Mouse (Mus musculus) fat pad, adult 2 months (tissue): ENCODE results near the gene Cyth4.

Experiments used
- DNase-seq: peaks from one replicate; pipeline ENCODE4 v3.0.0-alpha.2; 2011; ENCODE audit warnings: low read depth, low spot score; ENCODE audit errors: extremely low read depth

Cyth4 gene

DNA sequence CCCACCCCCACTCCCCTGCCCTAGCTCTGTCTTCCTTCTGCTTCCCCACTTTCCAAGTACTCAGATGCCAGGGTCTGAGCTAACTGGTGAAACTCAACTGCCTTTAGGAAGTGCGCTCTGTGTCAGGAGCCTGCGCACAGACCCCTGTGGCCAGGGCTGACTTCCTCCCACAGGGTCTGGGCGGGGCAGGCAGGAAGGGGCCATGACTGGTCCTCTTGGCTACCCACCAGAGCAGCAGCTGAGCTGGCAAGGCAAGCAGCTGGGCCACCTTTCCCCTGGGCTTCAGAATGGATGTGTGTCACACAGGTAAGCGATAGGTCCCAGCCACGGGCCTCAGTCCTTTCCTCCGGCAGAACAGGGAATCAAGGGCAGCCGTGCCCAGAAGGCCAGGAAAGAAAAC lies at the start of gene Cyth4:
Gene Cyth4, plus strand, starts transcription at position 134 of the 400 bp plus-strand sequence.
- no peak for DNase-seq

DNA sequence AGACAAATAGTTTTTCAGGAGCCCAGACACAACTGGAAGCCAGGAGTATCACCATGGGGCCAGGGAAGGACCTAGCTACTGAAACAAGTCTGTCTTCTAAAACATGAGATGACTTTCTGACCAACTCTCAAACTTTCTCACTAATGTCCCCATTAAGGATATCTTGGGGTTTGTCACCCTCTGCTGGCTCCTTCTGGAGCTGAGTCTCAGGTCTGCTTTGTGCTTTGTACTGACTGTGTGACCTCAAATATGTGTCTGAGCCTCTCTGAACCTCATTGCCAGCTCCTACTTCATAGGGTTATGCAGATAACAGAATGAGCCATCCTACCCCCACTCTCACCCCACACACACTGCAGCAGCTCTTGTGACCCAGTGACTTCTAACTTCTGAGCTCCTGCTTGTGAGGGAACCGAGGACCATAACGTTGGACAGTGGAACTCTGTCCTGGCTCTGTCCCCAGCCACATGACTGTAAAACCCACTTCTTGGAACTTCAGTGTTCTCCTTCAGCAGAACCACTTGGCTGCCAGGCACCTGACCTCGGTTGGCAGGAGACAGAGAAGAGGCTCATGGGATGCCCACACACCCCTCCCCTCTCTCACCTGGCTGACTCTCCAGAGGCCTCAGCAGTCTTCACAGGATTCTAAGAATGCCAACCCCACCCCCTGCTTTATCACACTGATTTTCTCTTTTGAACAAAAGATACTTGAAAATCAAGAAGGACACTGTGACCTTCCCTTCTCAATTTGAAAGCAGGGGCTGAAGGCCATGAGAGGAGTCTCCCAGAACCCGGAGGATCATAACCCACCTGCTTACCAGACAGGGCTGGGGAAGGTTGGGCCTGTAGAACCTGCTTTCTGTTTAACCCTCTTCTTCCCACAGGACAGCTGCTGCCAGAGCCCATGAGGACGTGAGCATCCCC lies 49.2 kb upstream of the Cyth4 start:
- no peak for DNase-seq

DNA sequence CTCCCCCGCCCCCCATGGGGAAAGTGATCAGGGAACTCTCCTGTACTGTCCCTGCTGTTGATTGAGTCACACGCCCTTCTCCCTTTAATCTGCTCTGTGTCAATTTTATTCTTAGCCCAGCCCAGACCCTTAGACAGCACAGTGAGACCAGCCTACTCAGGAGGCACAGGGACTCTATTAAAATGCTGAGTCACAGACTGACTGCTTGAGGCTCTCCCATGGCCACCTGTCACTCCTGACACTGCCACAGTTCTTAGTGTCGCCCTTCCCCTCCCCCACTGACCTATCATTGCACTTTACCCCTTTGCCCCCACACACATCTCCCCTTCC lies 48.5 kb upstream of the Cyth4 start:
- no peak for DNase-seq

GRCm38 (mm10) chr15:78548711-78549110 lies 48.1 kb upstream of the Cyth4 start:
- DNase-seq = no peak

GRCm38 (mm10) chr15:78549189-78549734 lies 47.6 kb upstream of the Cyth4 start:
- DNase-seq = no peak

DNA sequence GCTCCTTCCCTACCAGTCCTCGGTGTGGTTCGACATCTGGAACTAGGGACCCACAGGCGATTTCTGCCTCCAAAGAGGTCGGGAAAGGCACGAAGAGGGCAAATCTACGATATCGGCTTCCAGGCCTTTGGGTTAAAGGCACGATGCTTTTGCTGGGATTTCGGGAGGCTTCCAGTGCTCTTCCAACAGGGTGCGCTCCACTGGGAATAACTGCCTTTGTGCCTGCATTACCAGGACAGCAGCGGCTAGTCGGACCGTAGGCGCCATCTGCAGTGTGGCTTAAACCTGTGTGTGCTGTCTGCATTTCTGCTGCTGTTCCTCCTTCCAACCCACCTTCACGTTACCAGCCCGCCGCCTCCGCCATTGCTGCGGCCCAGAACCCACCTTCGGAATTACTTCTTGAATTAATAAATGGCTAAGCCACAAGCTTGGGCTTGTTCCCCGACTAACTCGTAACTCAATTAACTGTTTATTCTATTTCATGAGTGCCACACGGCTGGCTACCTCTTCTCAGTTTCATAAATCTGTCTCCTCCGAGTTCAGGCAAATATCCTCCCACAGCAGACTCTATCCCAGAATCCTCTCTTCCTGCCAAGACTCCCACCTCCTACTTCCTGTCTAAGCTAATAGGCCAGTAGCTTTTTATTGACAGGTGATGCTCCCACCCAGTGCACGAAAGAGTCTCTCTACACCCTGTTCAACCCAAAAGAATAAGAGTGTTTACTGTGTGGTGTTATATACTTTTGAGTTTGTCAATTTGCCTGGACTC lies 42.1 kb upstream of the Cyth4 start:
- no peak for DNase-seq

GRCm38 (mm10) chr15:78557693-78558535 lies 38.9 kb upstream of the Cyth4 start:
- no peak for DNase-seq

GRCm38 (mm10) chr15:78559141-78559979 lies 37.5 kb upstream of the Cyth4 start:
- no peak for DNase-seq

DNA sequence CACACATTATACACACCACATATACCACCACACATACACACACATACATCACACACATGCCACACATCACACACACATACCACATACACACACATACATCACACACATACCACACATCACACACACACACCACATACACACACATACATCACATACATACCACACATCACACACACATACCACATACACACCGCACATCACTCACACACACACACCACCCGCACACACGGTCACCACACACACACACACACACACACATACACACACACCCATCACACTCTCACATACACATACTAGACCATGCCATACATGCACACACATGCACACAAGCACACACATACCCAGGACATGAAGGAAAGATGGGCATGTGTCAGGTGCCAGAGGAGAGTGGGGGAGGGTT lies 33.5 kb upstream of the Cyth4 start:
- DNase-seq = no peak

GRCm38 (mm10) chr15:78563937-78564336 lies 32.9 kb upstream of the Cyth4 start:
- no peak for DNase-seq

GRCm38 (mm10) chr15:78564764-78565435 lies 31.9 kb upstream of the Cyth4 start:
- no peak for DNase-seq

- no peak for DNase-seq
These were observed 29.2 kb upstream of the Cyth4 start for GRCm38 (mm10) chr15:78567608-78568120.

GRCm38 (mm10) chr15:78570170-78570569 lies 26.7 kb upstream of the Cyth4 start:
- DNase-seq = no peak

DNA sequence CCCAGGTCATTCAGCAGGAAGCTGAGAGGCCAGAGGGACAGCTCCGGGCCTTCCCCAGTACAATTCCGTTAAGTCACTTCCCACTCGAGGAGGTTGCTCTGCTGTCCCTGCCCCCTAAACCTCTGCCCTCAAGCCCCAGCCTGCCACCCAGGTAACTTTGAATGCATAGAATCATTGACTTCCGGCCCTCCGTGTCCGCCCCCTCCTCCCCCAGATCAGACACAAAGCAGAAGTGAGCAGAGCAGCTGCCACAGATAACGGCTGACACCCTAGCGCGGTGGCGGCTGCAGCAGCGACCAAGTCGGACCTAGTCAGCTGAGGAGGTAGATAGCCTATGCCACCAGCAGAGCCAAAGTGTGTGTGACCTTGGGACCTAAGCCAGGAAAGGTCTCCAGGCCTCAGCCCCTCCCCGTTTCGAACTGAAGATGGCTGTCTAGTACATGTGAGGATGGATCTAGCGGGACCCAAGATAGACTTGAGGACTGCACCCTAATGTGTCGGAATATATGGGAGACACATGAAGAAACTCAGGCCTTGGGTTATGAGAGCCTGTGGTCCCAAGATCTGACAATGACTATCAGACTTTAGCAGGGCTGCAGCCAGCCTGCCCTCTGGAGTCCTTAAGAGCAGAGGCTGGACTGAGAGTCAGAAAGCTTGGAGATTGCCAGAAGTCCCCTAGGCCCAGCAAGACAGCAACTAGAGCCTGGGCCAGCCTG lies 25.1 kb upstream of the Cyth4 start:
- DNase-seq = no peak

- no peak for DNase-seq
These were observed 24.6 kb upstream of the Cyth4 start for GRCm38 (mm10) chr15:78572270-78572600.

GRCm38 (mm10) chr15:78572658-78573397 lies 24.0 kb upstream of the Cyth4 start, which contains the start of gene Rac2:
Gene Rac2, minus strand, starts transcription at chr15:78572783.
- DNase-seq = no peak

GRCm38 (mm10) chr15:78576284-78576810 lies 20.5 kb upstream of the Cyth4 start:
- no peak for DNase-seq

GRCm38 (mm10) chr15:78583352-78583751 lies 13.5 kb upstream of the Cyth4 start:
- DNase-seq = no peak
